Comparison of ENCODE assay signal across 9 mouse cellular contexts in the genomic region with DNA sequence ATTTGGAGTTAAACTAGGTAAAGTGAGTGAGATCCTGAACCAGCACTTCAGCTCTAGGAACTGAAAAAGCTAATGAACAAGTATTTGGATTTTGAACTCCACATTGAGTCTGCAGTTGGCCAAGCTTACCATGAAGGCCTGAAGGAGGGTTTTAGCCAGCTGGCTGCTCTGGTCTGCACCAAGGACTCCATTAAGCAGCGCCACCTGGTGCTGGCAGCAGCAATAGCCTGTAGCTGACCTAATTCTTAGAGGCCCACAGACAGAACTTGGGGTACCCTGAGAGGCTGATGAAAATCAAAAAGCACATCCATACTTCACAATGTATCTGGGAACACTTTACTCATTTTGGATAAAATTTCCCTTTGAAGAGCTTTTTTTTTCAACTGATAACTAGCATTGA.
A peak's percentile ranks its signal among the peaks of the same experiment; 100 is the strongest.
DNase-seq lines count a peak whose midpoint lies in the region; ATAC-seq and TF ChIP-seq lines count a peak whose summit lies in the region.
"Had no signal": no experiment of that assay in that cellular context is flagged by ENCODE, and none has a peak within 500 bp of the region (broad histone marks: within the 10 kb centered on the region; RNA-seq: fewer than 3 reads in every experiment).

No protein-coding gene starts in this region.

- H3K27ac ChIP-seq in stomach, postnatal 0 days (replicated peaks), result no peak overlapping the region
- H3K27ac ChIP-seq: limb, embryonic 12.5 days had no signal

- H3K27me3 ChIP-seq in stomach, postnatal 0 days (ENCODE audit: control insufficient read depth, insufficient read depth, low read length), result no peaks in the 10 kb centered on the region
- H3K27me3 ChIP-seq: limb, embryonic 12.5 days had no signal

- no peak overlapping the region for H3K9ac ChIP-seq in stomach, postnatal 0 days (ENCODE audit: low read length)
- H3K9ac ChIP-seq: limb, embryonic 12.5 days had no signal

- no peak overlapping the region for H3K4me2 ChIP-seq in stomach, postnatal 0 days (replicated peaks; ENCODE audit: low read depth)
- H3K4me2 ChIP-seq: limb, embryonic 12.5 days had no signal

- peak; percentile 77 for TF ChIP-seq CTCF in stomach, postnatal 0 days (IDR thresholded peaks at IDR 0.05; ENCODE audit: low read depth)

- no peaks in the 10 kb centered on the region for H3K9me3 ChIP-seq in stomach, postnatal 0 days (ENCODE audit: control insufficient read depth, low read length)
- H3K9me3 ChIP-seq: limb, embryonic 12.5 days had no signal

- WGBS in stomach, postnatal 0 days, result 4% methylated on average over 1 of the region's 1 CpGs

- ATAC-seq in stomach, postnatal 0 days (ENCODE audit: low FRiP score, low TSS enrichment), result no peak
- no peak for ATAC-seq in granulocyte monocyte progenitor cell, adult 5-6 weeks (replicated peaks; ENCODE audit: poor library complexity, severe bottlenecking)

- no peaks in the 10 kb centered on the region for H3K36me3 ChIP-seq in stomach, postnatal 0 days (ENCODE audit: control insufficient read depth, insufficient read depth, low read length)
- H3K36me3 ChIP-seq: limb, embryonic 12.5 days had no signal

- peak; percentile 44 for DNase-seq in urinary bladder, postnatal 14 days (ENCODE audit: low spot score)
- DNase-seq in urinary bladder, postnatal 10 days (ENCODE audit: low spot score), result no peak
- DNase-seq in cerebellum, postnatal 25 days, result peak; percentile 72 to 84
- peak; percentile 48 for DNase-seq in gastrocnemius, postnatal 10 days
- peak; percentile 43 to 72 for DNase-seq in layer of hippocampus, adult 8-10 months (ENCODE audit: low spot score in 2 of 2)
- peak; percentile 39 for DNase-seq in lung, postnatal 14 days
- peak; percentile 33 for DNase-seq in stomach, postnatal 0 days (ENCODE audit: low spot score)

- no peak for TF ChIP-seq EP300 in stomach, postnatal 0 days (optimal IDR thresholded peaks at IDR 0.05)

- H3K4me1 ChIP-seq in stomach, postnatal 0 days (replicated peaks; ENCODE audit: control insufficient read depth, insufficient read depth), result no peaks in the 10 kb centered on the region
- H3K4me1 ChIP-seq: limb, embryonic 12.5 days had no signal

- H3K4me3 ChIP-seq in stomach, postnatal 0 days (ENCODE audit: low read depth, low read length), result no peak overlapping the region
- H3K4me3 ChIP-seq: limb, embryonic 12.5 days had no signal
